Mouse (Mus musculus) kidney, postnatal 14 days (tissue): Measurements from ENCODE around the gene Glb1l.
"Not testable (repeated sequence)": the region's sequence is repeated elsewhere in the genome, so short reads cannot be mapped to it uniquely, and the experiment has no call there.

ENCODE experiments used
- DNase-seq: peaks from one replicate; pipeline ENCODE4 v3.0.0; 2022; ENCODE audit warnings: mixed read lengths

The Glb1l gene

DNA sequence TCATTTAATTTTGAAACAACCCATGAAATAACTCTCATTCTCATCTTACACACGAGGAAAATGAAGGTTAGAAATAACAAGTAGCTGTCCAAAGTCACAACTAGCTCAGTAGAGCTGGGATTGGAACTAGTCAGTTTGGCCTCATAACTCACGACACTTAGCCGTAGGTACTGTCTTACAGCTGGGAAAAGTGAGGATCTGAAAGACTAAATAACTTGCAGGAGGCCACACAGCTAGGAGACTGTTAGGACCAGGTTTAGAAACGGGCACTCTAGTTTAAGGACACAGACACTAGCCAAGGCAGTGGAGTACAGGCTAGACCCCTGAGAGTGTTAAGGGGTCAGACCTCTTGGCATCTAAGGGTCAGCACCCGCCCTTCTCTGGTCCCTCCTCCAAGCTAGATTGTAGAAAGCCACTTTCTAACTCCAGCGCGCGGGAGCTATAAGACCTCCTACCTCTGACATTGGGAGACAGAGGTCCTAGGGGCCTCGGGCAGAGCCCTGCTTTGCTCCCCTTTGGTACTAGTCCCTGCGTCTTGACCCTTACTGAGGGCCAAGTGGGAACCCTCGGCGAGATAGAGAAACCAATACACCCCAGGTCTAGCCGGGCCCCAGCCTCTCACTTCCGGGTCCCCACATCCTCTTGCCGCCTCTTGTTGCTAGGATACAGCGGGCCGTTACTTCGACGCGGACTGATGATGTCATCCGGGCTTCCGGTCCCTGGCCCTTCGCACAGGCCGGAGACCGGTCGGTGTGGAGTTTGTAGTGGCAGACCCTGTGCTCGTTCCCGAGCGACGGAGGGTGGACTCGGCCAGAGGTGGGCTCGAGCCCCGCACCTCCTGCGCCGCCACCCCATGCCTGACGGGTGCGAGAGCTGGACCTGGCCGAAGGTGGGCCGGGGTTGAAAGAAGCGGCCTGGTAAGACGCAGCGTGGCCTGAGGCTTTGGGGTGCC lies at the start of gene Glb1l, which contains the start of gene Stk16:
Glb1l (minus strand) TSS at position 678 of the 952 bp plus-strand sequence.
Stk16 (plus strand) TSS at position 703 of the 952 bp plus-strand sequence.
- peak; percentile 98 for DNase-seq

GRCm38 (mm10) chr1:75255516-75256046 lies 45.0 kb upstream of the Glb1l start:
- DNase-seq, result no peak

DNA sequence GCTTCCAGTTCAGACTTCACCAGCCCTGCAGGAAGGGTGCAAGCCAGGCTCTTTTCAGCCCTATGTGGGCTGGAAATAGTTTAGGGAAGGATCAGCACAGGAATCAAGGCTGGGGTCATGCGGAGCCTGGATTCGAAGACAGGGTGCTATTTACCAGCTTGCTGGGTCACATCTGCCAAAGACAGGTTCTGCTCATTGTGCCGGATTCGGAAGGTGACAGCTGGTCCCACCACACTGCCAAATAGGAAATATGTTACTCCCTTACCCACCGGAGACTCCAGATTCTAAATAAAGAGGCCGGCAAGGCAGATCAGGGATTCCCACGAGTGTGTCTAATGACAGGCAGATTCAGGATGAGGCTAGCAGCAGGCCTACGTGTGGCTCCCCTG lies 44.0 kb upstream of the Glb1l start:
- DNase-seq, result no peak

DNA sequence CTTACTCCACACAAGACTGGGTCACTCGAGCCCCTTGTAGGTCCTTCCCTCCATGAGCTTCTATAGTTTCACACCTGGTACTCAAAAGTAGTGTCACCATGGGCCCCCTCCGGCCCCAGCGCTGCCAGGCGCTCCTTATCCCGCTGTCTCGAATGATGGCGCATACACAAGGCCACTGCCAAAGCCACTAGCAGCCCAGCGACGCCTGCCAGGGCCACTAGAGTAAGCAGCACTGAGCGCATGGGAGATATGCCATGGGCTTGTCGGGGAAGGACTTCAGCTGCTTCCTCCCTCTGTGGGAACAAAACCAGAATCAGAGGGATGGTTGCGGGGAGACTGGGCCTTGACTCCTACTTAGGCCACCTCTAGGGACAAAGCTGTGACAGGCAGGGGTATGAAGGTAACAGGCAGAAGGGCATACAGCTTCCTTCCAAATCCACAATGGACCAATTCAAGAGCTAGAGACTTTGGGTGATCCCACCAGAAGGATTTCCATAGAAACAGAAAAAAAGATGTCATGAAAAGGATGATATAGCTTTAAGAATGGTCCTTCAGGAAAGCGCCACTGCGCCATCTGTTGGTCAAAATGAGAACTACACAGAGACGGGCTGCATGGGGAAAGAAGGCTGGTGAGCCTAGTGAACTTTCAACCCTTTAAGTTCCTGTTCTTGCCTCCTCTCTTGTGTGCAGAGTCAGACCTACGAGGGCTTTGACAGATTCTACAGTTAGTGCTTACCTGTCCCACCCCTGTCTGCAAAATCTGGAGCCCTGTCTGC lies 43.4 kb upstream of the Glb1l start:
- peak; percentile 80 for DNase-seq

- no peak for DNase-seq
These were observed 42.4 kb upstream of the Glb1l start for GRCm38 (mm10) chr1:75253029-75253428.

GRCm38 (mm10) chr1:75252308-75252707 lies 41.7 kb upstream of the Glb1l start:
- no peak for DNase-seq

GRCm38 (mm10) chr1:75251112-75251970 lies 40.7 kb upstream of the Glb1l start:
- DNase-seq, result peak; percentile 91

GRCm38 (mm10) chr1:75250498-75250897 lies 39.9 kb upstream of the Glb1l start:
- no peak for DNase-seq

GRCm38 (mm10) chr1:75248041-75248772 lies 37.6 kb upstream of the Glb1l start:
- DNase-seq, result no peak

- no peak for DNase-seq
These were observed 36.7 kb upstream of the Glb1l start for GRCm38 (mm10) chr1:75247071-75247930.

GRCm38 (mm10) chr1:75244836-75245235 lies 34.2 kb upstream of the Glb1l start:
- peak; percentile 68 for DNase-seq

GRCm38 (mm10) chr1:75244175-75244826 lies 33.7 kb upstream of the Glb1l start:
- no peak for DNase-seq

GRCm38 (mm10) chr1:75243411-75243810 lies 32.8 kb upstream of the Glb1l start:
- no peak for DNase-seq

DNA sequence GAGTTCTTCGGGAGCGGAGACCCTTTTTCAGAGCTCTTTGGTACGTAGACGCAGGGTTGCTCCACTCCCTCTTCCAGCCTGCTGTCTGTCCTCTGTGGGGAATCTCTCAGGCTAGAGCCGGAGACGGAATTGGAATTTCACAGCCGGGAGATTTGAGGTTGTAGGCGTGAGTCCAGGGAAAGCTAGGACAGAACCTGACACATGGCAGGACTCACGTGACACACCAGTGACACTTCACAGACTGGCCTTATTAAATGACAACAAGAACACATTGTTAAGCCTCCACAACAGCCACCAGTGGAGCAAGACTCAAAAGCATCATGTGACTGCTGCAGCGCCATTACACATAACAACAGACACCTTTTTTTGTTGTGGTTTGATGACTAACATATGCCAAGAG lies 29.0 kb upstream of the Glb1l start:
- no peak for DNase-seq

GRCm38 (mm10) chr1:75236117-75237050 lies 25.8 kb upstream of the Glb1l start, which contains the start of gene Dnajb2:
Gene Dnajb2 (plus strand): TSS chr1:75236406.
- peak; percentile 94 for DNase-seq

DNA sequence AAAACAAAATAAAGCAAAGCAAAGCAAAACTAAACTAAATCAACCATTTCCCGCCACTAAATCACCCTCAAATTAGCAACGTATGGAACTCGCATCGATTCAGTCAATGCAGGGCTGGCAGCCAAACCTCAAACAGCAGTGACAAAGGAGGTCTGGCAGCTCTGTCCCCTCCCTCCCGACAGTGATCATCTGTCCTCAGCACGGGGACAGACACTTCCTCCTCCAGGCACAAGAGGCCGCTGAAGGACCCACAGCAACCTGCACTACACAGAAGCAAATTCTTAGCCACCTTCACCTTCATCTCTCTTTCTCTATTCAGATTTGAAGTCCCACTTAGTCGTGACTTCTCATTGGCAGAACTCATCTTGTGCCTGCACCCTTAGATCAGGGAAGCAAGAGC lies 24.0 kb upstream of the Glb1l start:
- peak; percentile 79 for DNase-seq

- DNase-seq, result not testable (repeated sequence)
These were observed 21.9 kb upstream of the Glb1l start for GRCm38 (mm10) chr1:75232489-75232888.

GRCm38 (mm10) chr1:75231664-75232152 lies 21.1 kb upstream of the Glb1l start, which contains the start of gene A630095N17Rik:
Gene A630095N17Rik (minus strand): TSS chr1:75232102.
- DNase-seq, result no peak
